Mouse (Mus musculus) olfactory bulb, adult 2 months (tissue): ENCODE data around the gene Kcnc3.

Experiments used
- CTCF ChIP-seq: fragments of 200-500 bp; IDR thresholded peaks from 2 replicates; pipeline ENCODE4 v1.5.1; 2012; ENCODE audit warnings: low read depth, mild to moderate bottlenecking, low read length, moderate library complexity; ENCODE audit not compliant: insufficient read depth
- POLR2A ChIP-seq: fragments of 200-500 bp; IDR thresholded peaks from 2 replicates; pipeline ENCODE4 v1.6.1; 2012; ENCODE audit warnings: mild to moderate bottlenecking, low read depth, low read length, moderate library complexity; ENCODE audit not compliant: insufficient read depth

- no peak for TF ChIP-seq POLR2A
- TF ChIP-seq CTCF = no peak
Observed at GRCm38 (mm10) chr7:44625241-44626067, 35.0 kb downstream of the Kcnc3 start.
